ENCODE assay signal across 8 mouse cellular contexts in the genomic region with DNA sequence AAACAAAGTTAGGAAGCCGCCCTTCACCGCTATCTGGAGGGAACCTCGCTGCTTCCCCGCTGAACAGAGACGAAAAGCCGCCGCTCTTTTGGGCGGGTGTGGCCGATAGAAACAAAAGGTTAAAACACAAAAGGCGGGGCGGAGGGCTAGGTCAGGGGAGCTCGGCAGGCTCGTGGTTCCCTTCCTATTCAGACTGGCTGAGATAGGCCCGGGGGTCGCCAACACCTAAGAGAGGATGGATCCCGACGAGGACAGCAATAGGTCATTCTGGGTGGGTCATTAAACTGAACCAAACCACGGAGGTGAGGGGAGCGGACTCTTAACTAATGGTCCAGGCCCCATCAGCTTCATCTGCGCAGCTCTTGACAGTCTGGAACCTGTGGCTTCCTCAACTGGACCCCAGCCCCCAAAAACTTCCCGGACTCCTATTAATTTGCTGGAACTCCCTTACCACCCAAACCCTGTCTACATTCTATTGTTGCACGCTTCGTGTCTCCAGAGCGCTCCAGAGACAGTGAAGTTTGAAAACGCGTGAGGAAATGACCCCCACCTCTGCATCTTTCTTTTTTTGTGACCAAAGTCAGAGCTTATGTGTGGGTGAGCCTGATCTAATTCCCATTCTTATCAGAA.
DNase-seq lines count a peak whose midpoint lies in the region; ATAC-seq and TF ChIP-seq lines count a peak whose summit lies in the region.

No protein-coding gene starts in this region.

- no peaks in the 10 kb centered on the region; the same call in 1 of the 2 replicates for H3K4me1 ChIP-seq in bone marrow, adult 2 months (ENCODE audit: control insufficient read depth, insufficient read depth, low read length)
- H3K4me1 ChIP-seq in heart, embryonic 11.5 days (ENCODE audit: control insufficient read depth, insufficient read depth, low read length) = peaks cover 3% of the 10 kb centered on the region; the same call in 1 of the 2 replicates
- peaks cover 3% of the 10 kb centered on the region; the same call in 1 of the 2 replicates for H3K4me1 ChIP-seq in stomach, embryonic 16.5 days (ENCODE audit: control insufficient read depth, insufficient read depth, low read length)

- peak overlapping the region; percentile 68 for H3K4me3 ChIP-seq in bone marrow, adult 2 months (replicated peaks; ENCODE audit: control insufficient read depth, low read depth, low read length)
- peak overlapping the region; percentile 55 for H3K4me3 ChIP-seq in heart, embryonic 11.5 days (ENCODE audit: low read depth, low read length)
- H3K4me3 ChIP-seq in stomach, embryonic 16.5 days (replicated peaks; ENCODE audit: low read length) = peak overlapping the region; percentile 63

- H3K9me3 ChIP-seq in heart, embryonic 11.5 days (replicated peaks; ENCODE audit: control insufficient read depth, low read length) = no peaks in the 10 kb centered on the region
- H3K9me3 ChIP-seq in stomach, embryonic 16.5 days (replicated peaks; ENCODE audit: control insufficient read depth, low read length) = no peaks in the 10 kb centered on the region

- H3K9ac ChIP-seq in heart, embryonic 11.5 days (ENCODE audit: low read depth, low read length) = peak overlapping the region; percentile 72
- H3K9ac ChIP-seq in stomach, embryonic 16.5 days (ENCODE audit: low read length) = peak overlapping the region; percentile 77

- TF ChIP-seq CTCF in bone marrow, adult 2 months (IDR thresholded peaks at IDR 0.05; ENCODE audit: control insufficient read depth, insufficient read depth, low read length) = no peak

- under 1% methylated on average over 26 of the region's 26 CpGs for WGBS in bone marrow, adult 2 months
- under 1% methylated on average over 26 of the region's 26 CpGs for WGBS in heart, embryonic 11.5 days (ENCODE audit: insufficient replicate concordance)
- WGBS in stomach, embryonic 16.5 days = under 1% methylated on average over 26 of the region's 26 CpGs

- H3K27me3 ChIP-seq in heart, embryonic 11.5 days (ENCODE audit: control insufficient read depth, insufficient read depth, low read length) = peaks cover 31% of the 10 kb centered on the region
- H3K27me3 ChIP-seq in stomach, embryonic 16.5 days (ENCODE audit: control insufficient read depth, insufficient read depth, low read length) = peaks cover 9% of the 10 kb centered on the region

- H3K27ac ChIP-seq in bone marrow, adult 2 months (ENCODE audit: control insufficient read depth, insufficient read depth, low read depth, low read length, poor library complexity) = no peak overlapping the region
- no peak overlapping the region for H3K27ac ChIP-seq in heart, embryonic 11.5 days (ENCODE audit: low read depth, low read length)
- H3K27ac ChIP-seq in stomach, embryonic 16.5 days (ENCODE audit: low read length) = no peak overlapping the region

- H3K4me2 ChIP-seq in heart, embryonic 11.5 days = peak overlapping the region; percentile 77
- peak overlapping the region; percentile 73 for H3K4me2 ChIP-seq in stomach, embryonic 16.5 days (ENCODE audit: low read depth, low read length)

- DNase-seq in adrenal gland, postnatal 10 days = peak; percentile 14
- no peak for DNase-seq in adrenal gland, adult 18-20 months (ENCODE audit: low spot score in 2 of 2)
- peak; percentile 55 for DNase-seq in kidney, postnatal 10 days
- peak; percentile 36 to 43 for DNase-seq in lung, postnatal 4 days
- no peak for DNase-seq in frontal cortex, postnatal 25 days (ENCODE audit: low spot score in 2 of 2)

- H3K36me3 ChIP-seq in heart, embryonic 11.5 days (ENCODE audit: control insufficient read depth, insufficient read depth, low read length) = no peaks in the 10 kb centered on the region
- H3K36me3 ChIP-seq in stomach, embryonic 16.5 days (ENCODE audit: control insufficient read depth, insufficient read depth, low read length) = no peaks in the 10 kb centered on the region

- peak; percentile 23; the same call in 1 of the 2 replicates for TF ChIP-seq POLR2A in bone marrow, adult 2 months (IDR thresholded peaks at IDR 0.05; ENCODE audit: borderline replicate concordance, control insufficient read depth, low read depth, low read length)

- ATAC-seq in heart, embryonic 11.5 days (replicated peaks; ENCODE audit: insufficient number of reproducible peaks, low FRiP score, low TSS enrichment) = no peak
- no peak for ATAC-seq in stomach, embryonic 16.5 days (ENCODE audit: insufficient read depth, low FRiP score)

Comparison
In these comparisons a context has a peak if more than half of its experiments do, and no peak if none do; other contexts are left out.
1. DNase-seq: peak in adrenal gland, postnatal 10 days (single experiment), kidney, postnatal 10 days (single experiment) and lung, postnatal 4 days (2 of 2); none in adrenal gland, adult 18-20 months (0 of 2) and frontal cortex, postnatal 25 days (0 of 2).
2. Peak in every context shown above with its lines, with median percentiles within 50 percentile points of each other: H3K4me3 ChIP-seq.